Mouse (Mus musculus) brain, embryonic 14.5 days (tissue): Measurements from ENCODE around the gene Nell1.

Source experiments
- CTCF ChIP-seq: fragments of 200-500 bp; IDR thresholded peaks from 2 replicates; pipeline ENCODE4 v1.5.1; 2012; ENCODE audit warnings: inconsistent platforms, mild to moderate bottlenecking, moderate library complexity, borderline replicate concordance; ENCODE audit not compliant: insufficient read depth, insufficient read length; ENCODE audit errors: extremely low read depth
- POLR2A ChIP-seq: fragments of 200-500 bp; IDR thresholded peaks from 2 replicates; pipeline ENCODE4 v1.6.1; 2012; ENCODE audit warnings: mild to moderate bottlenecking, inconsistent platforms, borderline replicate concordance; ENCODE audit not compliant: poor library complexity, insufficient read depth, insufficient read length, severe bottlenecking; ENCODE audit errors: extremely low read depth

DNA sequence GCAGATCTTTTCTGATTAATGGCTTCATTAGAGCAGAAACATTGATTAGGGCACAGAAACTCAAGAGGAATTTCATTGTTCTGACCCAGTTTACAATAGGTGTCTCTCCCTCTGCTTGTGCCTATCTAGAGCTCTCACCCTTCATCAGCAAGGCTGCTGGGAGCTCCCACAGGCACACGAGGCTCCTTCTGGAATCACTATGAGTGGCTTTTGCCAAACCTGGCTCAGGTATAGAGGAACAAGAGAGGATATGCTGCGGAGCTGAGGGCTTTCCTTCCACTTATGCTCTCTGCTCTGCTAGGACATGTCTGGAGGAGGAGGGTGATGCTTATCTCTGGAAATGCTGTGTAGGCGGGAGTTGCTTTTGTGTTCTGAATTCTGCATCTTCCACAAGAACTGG, 285.4 kb downstream of the Nell1 start:
- TF ChIP-seq CTCF (no peak), POLR2A (no peak)
